Mouse (Mus musculus): ENCODE data around the gene Ggt1. TPM values are rescaled to one million over a fixed set of nuclear protein-coding genes. Genes with fewer than 3 reads are reported as not detected.
"Not testable (repeated sequence)": the region's sequence is repeated elsewhere in the genome, so short reads cannot be mapped to it uniquely, and the experiment has no call there.

Gene Ggt1
- polyA plus RNA-seq (2012; rRNA removed), result 4.2 and 4.8 TPM in 2 replicates

DNA sequence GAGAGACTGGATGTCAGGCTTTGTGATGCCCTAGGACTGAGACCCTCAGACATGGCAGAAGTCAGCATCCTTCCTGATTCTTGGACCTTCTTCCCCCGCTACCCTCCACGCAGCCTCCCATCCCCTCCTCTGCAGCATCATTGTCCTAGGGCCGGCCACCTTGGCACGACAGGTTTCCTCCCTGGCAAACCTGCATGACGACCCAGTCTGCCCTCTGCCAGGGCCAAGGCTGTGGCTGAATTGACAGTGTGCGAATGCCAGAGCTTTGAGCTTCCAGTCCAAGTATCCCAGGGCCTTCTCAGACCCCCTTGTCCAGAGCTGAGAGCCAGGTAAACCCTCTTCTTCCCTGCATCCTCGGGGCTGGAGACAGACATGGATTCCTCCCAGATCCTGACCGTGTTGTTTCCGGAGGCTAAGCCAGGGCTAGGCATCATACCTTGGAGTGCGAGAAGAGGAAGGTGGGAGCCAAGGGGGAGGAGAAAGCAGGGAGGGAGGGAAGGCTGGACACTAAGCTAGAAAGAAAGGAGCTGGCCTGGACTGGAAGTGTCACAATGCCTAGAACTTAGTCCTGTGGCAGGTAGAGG is at the start of gene Ggt1:
Gene Ggt1, plus strand, starts transcription at position 534 of the 584 bp plus-strand sequence.
- DNase-seq (ENCODE audit: extremely low spot score in 1 of 2, low spot score in 1 of 2), result no peak

GRCm38 (mm10) chr10:75511897-75512296 is 49.5 kb upstream of the Ggt1 start:
- no peak for DNase-seq (ENCODE audit: extremely low spot score in 1 of 2, low spot score in 1 of 2)

DNA sequence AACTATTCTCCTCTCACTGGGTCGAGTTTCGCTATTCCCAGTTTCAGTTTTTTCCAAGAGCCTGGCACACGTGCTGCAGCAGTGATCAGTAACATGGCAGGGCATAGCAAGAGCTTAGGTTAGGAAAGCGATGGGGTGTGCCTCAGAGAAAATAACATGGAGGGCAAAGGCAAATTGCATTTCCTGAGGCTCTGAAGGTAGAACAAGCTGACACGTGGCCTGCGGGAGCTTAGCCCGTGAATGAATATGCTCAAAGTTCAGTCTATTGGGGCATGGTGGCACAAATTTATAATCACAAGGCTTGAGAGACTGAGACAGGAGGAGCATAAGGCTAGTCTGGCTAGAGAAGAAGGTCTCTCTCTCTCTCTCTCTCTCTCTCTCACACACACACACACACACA is 48.6 kb upstream of the Ggt1 start:
- no peak for DNase-seq (ENCODE audit: extremely low spot score in 1 of 2, low spot score in 1 of 2)

DNA sequence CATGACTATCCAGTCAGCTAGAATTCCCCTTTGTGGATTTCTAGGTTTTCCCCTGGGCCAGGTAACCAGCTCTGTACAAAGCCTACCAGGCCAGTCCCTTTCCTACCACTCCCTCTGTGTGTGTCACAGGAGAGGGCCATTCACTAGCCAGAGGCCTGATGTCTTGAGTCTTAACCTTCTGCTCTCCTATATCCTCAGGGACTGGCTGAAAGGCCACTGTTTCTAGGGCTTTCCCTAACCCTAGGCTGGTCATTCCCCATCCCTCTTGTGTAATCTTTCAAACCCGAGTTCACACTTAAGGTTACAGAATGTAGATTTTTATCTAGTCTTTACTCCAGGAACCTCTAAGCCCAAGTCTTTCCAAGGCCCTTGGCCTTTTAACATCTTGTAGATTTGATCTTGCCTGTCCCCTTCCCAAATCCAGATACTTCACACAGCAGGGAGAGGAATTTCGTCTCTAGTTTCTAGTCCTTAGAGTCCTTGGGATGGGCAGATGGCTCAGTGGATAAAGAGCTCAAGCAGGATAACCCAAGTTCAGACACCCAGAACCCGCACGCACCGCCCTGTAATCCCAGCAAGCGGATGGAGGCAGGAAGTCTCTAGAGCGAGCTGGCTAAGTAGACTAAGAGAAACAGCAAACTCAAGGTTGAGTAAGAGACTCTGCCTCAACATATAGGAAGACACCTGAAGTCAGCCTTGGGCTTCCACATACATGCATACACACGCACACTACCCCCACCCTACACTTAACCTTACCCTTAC is 47.9 kb upstream of the Ggt1 start:
- DNase-seq (ENCODE audit: extremely low spot score in 1 of 2, low spot score in 1 of 2), result no peak

- DNase-seq (ENCODE audit: extremely low spot score in 1 of 2, low spot score in 1 of 2), result no peak
These were observed 47.0 kb upstream of the Ggt1 start for GRCm38 (mm10) chr10:75514361-75514760.

DNA sequence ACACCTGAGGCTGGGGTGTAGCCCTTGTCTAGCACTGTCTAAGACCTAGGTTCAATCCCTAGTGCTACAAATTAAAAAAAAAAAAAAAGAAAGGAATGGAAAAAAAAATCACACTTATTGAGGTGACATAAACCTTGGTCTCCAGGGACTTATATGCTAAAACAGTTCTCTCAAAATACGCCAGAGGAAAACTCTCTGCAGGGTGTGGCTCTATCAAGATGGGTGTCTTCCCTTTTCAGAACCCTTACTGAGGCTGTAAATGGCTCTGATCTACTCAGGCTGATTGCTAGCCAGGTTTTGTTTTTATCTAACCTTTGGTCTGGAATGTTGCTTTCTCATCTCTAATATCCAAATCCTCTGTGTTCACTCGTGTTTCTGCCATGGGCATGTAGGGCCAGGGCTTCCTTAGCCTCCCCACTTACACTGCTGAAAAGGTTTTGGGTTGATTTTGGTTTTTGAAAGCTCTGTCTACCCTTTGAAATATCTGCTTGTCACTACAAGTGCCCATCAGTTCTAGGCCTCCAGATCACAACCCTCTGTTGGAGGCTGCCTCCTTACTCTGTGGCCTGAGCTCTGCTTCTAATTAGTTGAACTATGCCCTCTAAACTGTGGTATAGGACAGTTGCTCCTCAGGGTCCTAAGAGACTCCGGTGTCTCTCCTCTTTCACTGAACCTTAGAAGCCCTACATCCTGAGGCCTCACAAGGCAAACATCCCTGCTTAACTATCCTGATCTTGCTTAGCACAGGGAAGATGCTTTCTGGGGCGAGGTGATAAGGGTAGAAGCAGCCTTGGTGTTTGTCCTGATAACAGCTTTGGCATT is 46.0 kb upstream of the Ggt1 start:
- DNase-seq (ENCODE audit: extremely low spot score in 1 of 2, low spot score in 1 of 2), result no peak

- DNase-seq (ENCODE audit: extremely low spot score in 1 of 2, low spot score in 1 of 2), result no peak
These were observed 45.2 kb upstream of the Ggt1 start for GRCm38 (mm10) chr10:75516038-75516723.

DNA sequence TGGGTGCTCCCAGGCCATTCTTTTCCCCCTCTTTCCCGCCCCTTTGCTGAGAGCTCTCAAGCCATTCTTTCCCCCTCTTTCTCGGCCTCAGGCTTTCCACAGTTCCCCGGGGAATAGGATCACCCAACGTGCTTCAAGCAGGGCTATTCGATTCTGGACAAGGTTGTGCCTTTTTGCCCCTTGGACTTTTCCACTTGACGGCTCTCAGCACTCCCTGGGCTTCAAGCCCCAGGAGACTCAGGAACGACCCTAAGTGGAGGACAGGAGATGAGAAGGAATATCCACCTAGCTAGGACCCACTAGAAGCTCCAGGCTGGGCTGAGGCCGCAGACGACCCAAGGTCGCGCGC is 44.7 kb upstream of the Ggt1 start:
- DNase-seq (ENCODE audit: extremely low spot score in 1 of 2, low spot score in 1 of 2), result no peak

GRCm38 (mm10) chr10:75517073-75517757 is 44.2 kb upstream of the Ggt1 start, which contains the start of gene Snrpd3:
Snrpd3 (plus strand) TSS chr10:75517551.
- peak; percentile 86 to 91 for DNase-seq (ENCODE audit: extremely low spot score in 1 of 2, low spot score in 1 of 2)

GRCm38 (mm10) chr10:75517758-75518143 is 43.7 kb upstream of the Ggt1 start, which contains the start of gene Gucd1:
Gucd1 (minus strand) TSS chr10:75517972.
- peak; percentile 96 to 99 for DNase-seq (ENCODE audit: extremely low spot score in 1 of 2, low spot score in 1 of 2)

DNA sequence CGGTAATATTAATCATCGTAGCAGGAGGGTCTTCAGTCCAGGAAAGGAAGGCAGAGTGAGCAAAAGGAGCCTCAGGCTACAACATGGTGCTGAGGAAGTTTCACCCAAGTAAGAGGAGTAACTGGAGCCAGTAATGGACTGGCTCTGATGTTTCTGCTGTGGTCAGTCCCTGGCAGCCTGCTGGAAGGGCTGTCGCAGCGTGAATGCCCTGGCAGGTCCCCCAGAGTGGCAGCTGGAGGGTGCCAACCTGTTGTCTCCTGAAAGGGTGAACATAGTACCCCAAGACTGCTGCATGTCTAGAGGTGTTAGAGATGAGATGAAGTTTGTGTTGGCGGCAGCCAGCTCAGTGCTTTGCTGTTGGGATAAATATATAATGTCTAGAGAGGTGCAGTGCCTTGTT is 40.8 kb upstream of the Ggt1 start:
- no peak for DNase-seq (ENCODE audit: extremely low spot score in 1 of 2, low spot score in 1 of 2)

DNA sequence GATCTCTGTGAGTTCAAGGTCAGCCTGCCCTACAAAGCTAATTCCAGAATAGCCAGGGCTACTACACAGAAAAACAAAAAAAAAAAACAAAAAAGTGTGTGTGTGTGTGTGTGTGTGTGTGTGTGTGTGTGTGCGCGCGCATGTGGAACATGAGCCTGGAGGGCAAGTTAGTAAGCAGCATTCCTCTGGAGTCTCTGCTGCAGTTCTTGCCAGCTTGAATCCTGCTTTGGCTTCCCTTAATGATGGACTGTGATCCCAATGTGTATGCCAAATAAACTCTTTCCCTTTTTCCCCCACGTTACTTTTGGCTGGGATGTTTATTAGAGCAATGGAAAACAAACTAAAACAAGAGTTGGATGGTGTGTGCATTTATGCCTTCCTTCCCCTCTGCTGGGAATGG is 39.8 kb upstream of the Ggt1 start:
- no peak for DNase-seq (ENCODE audit: extremely low spot score in 1 of 2, low spot score in 1 of 2)

GRCm38 (mm10) chr10:75525450-75525849 is 36.0 kb upstream of the Ggt1 start:
- DNase-seq (ENCODE audit: extremely low spot score in 1 of 2, low spot score in 1 of 2), result not testable (repeated sequence)

DNA sequence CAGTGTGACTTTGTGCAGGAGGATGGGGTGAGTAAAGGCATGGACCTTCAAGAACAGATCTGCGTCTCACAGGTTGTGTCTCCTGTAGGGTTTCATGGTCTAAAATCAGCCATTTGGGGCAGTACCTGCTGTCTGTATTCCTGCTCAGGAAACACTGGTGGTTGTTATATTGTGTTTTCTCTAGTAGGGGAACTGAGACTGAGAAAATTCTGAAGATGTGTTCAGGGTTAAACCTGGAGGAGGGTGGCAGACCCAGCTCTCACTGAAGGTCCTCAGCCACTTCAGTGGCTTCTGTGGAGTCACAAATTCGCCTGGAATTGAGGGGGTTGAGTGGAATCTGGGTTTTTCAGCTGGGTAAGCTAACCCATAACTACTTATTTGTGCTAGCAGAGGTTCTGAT is 31.1 kb upstream of the Ggt1 start:
- DNase-seq (ENCODE audit: extremely low spot score in 1 of 2, low spot score in 1 of 2), result no peak

DNA sequence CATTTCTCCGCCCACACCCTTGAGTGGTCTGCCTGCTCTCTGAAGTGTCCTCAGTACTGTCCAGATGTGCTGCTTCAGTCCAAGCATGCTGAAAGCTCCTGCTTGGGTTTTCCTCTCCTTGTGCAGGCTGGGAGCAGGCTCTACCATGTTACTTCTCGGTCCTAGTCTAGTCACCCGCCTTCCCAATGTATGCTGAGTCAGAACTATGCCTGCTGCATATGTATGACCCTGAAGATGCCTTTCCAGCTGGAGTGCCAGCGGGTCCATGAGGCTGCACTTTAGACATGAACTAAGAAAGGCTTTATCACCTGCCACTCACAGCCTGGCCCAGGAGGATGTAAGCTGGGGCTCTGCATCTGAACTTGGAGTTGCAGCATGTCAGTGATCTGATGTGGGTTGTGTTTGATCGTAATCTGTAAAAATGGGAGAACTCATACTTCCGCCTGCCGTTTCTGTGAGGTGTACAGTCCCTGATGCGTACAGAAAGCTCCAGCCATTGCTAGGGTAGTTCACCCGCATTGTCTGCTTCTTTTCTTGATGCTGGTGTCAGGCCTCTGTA is 29.8 kb upstream of the Ggt1 start:
- no peak for DNase-seq (ENCODE audit: extremely low spot score in 1 of 2, low spot score in 1 of 2)

DNA sequence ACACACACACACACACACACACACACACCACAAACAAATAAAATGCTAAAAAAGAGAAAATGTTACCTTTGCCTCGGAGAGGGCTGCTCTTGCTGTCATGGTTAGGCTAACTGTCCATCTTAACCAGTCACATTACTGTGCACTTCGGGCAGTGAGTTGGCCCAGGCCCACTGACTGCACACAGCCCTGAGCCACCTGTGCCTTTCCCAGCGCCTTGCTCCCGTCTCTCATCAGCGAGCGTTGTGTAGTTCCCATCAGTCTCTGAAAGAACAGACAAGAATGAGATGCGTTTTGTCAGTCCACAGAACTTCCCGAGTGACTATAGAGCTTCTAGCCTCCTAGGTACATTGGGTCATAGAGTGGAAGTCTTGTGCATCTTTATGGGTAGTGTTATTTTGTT is 27.2 kb upstream of the Ggt1 start:
- DNase-seq (ENCODE audit: extremely low spot score in 1 of 2, low spot score in 1 of 2), result no peak

GRCm38 (mm10) chr10:75534934-75535333 is 26.5 kb upstream of the Ggt1 start:
- no peak for DNase-seq (ENCODE audit: extremely low spot score in 1 of 2, low spot score in 1 of 2)

GRCm38 (mm10) chr10:75535423-75535822 is 26.0 kb upstream of the Ggt1 start:
- no peak for DNase-seq (ENCODE audit: extremely low spot score in 1 of 2, low spot score in 1 of 2)

DNA sequence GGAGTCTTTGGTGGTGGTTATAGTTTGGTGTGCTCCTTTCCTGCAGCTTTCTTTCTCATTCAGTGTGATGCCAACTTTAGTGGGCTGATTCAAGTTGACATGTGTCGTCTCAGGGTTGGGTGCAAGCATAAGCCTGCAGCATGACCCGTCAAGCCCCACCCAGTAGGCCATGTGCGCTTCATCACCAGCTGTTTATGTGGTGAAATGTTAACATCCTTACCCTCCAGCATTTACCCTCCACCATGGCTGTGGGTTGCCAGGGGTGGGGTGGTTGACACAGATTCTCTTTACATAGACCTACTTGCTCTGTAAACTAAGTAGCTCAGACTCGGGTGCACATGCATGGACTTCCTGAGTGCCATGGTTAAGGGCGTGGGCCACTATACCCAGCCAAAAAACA is 25.3 kb upstream of the Ggt1 start:
- DNase-seq (ENCODE audit: extremely low spot score in 1 of 2, low spot score in 1 of 2), result no peak

DNA sequence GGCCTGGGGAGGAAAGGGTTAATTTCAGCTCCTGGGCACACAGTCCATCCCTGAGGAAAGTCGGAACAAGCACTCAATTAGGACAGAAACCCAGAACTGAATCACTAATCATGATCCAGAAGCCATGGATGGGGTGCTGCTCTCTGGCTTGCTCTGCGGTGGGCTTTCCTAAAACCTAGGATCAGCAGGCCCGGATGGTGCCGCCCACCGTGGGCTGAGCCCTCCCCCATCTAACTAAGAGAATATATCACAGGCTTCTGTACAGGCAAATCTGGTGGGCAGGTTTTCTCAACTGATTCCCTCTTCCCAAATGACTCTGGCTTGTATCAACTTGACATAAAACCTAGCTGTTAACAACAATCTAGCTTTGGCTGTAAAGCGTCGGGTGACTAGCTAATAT is 13.5 kb upstream of the Ggt1 start:
- no peak for DNase-seq (ENCODE audit: extremely low spot score in 1 of 2, low spot score in 1 of 2)
